Mouse (Mus musculus): ENCODE measurements at regions not wholly inside any gene's neighbourhood (a gene's known extent, or its start where the extent isn't known, plus 50 kb on each side); places are given as distances from the start of the nearest gene placed in this dataset.

DNA sequence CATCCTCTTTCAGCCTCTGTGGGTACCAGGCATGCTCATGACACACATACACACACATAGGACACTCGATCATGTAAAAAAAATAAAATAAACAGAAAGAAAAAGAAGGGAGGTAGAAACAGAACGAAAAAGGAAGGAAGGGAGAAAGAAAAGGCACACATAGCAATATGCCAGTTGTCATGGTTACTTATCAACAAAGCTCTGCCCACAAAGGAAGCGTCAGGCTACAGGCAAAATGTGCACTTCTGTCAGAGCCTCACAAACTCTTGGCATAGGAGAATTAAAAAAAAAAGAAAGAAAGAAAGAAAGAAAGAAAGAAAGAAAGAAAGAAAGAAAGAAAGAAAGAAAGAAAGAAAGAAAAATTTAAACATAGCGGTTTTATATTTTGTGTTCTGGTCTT is 56.9 kb upstream of the Sox2 start:
- no peaks in the 10 kb centered on the region for H3K27me3 ChIP-seq (replicated peaks)
- H3K4me3 ChIP-seq (replicated peaks) = no peak overlapping the region
- H3K4me2 ChIP-seq = no peak overlapping the region
- no peak overlapping the region for H3K27ac ChIP-seq (replicated peaks)
- H3K9ac ChIP-seq (replicated peaks) = no peak overlapping the region
- no peaks in the 10 kb centered on the region for H3K36me3 ChIP-seq
- H3K9me3 ChIP-seq (replicated peaks) = no peaks in the 10 kb centered on the region
- WGBS = 40% methylated on average over 4 of the region's 4 CpGs
- no peaks in the 10 kb centered on the region for H3K4me1 ChIP-seq
- no peak for ATAC-seq (ENCODE audit: low FRiP score)

GRCm38 (mm10) chr3:34577896-34578530 is 72.2 kb upstream of the Sox2 start:
- Histone ChIP-seq H3K4me1 (peaks cover 8% of the 10 kb centered on the region), H3K9ac (replicated peaks) (no peak overlapping the region), H3K4me2 (no peak overlapping the region), H3K27ac (replicated peaks) (no peak overlapping the region), H3K36me3 (no peaks in the 10 kb centered on the region), H3K9me3 (replicated peaks) (no peaks in the 10 kb centered on the region), H3K4me3 (replicated peaks) (no peak overlapping the region), H3K27me3 (replicated peaks) (no peaks in the 10 kb centered on the region)
- no peak for ATAC-seq (ENCODE audit: low FRiP score)
- 27% methylated on average over 8 of the region's 8 CpGs for WGBS

DNA sequence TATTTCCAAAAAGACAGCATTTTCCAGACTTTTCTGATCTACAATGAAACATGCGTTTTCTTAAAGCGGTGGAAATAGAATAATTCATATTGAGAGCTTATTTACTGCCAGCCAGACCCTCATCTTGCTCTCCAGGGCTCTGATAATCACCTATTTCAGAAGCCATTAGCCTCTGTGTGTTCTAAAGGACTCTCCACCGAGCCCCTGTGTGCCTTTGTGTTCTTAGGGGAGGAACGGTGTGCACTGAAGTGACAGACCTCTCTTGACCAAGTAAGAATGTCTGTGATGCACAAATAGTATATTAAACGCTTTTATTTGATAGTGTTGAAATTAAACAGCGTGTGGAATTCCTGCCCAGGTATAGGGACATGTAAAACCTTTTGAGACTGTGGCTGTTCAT is 73.1 kb upstream of the Sox2 start:
- 49% methylated on average over 6 of the region's 6 CpGs for WGBS
- Histone ChIP-seq H3K4me2 (no peak overlapping the region), H3K4me3 (replicated peaks) (no peak overlapping the region), H3K27me3 (replicated peaks) (no peaks in the 10 kb centered on the region), H3K9me3 (replicated peaks) (no peaks in the 10 kb centered on the region), H3K27ac (replicated peaks) (no peak overlapping the region), H3K9ac (replicated peaks) (no peak overlapping the region), H3K36me3 (no peaks in the 10 kb centered on the region), H3K4me1 (peaks cover 14% of the 10 kb centered on the region)
- ATAC-seq (ENCODE audit: low FRiP score) = no peak

DNA sequence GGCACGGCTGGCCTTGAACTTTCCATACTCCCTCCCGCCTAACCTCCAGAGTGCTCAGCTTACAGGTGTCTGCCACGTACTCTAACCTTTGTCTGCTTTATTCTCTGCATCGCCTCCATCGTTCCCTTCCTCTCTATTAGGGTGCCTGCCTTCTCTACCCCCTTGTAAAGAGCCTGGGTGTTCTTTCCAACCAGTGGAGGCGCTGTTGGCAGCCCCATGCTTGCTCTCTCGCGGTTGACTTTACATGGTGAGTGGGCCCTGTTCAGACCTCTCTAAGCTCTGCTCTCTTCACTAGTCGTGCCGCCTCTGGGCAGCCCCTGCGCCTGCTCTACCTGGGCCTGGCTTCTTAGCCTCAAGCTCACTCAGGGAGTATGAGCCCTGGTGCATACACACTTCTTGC is 74.0 kb upstream of the Sox2 start:
- 54% methylated on average over 11 of the region's 11 CpGs for WGBS
- H3K27me3 ChIP-seq (replicated peaks) = no peaks in the 10 kb centered on the region
- no peak overlapping the region for H3K27ac ChIP-seq (replicated peaks)
- H3K9ac ChIP-seq (replicated peaks) = no peak overlapping the region
- H3K4me2 ChIP-seq = no peak overlapping the region
- H3K36me3 ChIP-seq = no peaks in the 10 kb centered on the region
- ATAC-seq (ENCODE audit: low FRiP score) = no peak
- no peak overlapping the region for H3K4me3 ChIP-seq (replicated peaks)
- H3K9me3 ChIP-seq (replicated peaks) = no peaks in the 10 kb centered on the region
- H3K4me1 ChIP-seq = peaks cover 17% of the 10 kb centered on the region

GRCm38 (mm10) chr3:34574711-34575350 is 75.4 kb upstream of the Sox2 start:
- Histone ChIP-seq H3K36me3 (no peaks in the 10 kb centered on the region), H3K9me3 (replicated peaks) (no peaks in the 10 kb centered on the region), H3K9ac (replicated peaks) (no peak overlapping the region), H3K4me3 (replicated peaks) (no peak overlapping the region), H3K4me1 (peaks cover 21% of the 10 kb centered on the region), H3K27me3 (replicated peaks) (no peaks in the 10 kb centered on the region), H3K27ac (replicated peaks) (no peak overlapping the region), H3K4me2 (no peak overlapping the region)
- 77% methylated on average over 9 of the region's 9 CpGs for WGBS
- no peak for ATAC-seq (ENCODE audit: low FRiP score)

DNA sequence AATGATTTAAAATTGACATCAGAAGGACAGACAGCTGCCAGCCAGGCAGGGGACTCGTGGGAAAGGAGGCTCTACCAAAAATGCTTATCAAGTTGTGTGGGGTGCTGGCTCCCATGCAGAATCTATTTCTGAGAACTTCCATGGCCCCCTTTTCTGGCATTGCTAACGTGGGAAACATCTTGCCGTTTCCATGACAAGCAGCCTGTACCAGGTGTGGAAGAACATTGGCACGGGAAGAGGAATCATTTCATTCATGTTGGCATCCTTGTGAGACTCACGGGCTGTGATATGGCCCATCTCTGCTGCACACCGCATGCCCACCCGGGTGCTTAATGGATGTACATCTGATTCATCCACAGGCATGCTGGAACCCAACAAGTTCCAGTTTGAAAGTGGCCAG is 76.9 kb upstream of the Sox2 start:
- 70% methylated on average over 7 of the region's 7 CpGs for WGBS
- Histone ChIP-seq H3K9me3 (replicated peaks) (no peaks in the 10 kb centered on the region), H3K27me3 (replicated peaks) (no peaks in the 10 kb centered on the region), H3K27ac (replicated peaks) (no peak overlapping the region), H3K4me2 (no peak overlapping the region), H3K4me3 (replicated peaks) (no peak overlapping the region), H3K36me3 (no peaks in the 10 kb centered on the region), H3K4me1 (peaks cover 24% of the 10 kb centered on the region), H3K9ac (replicated peaks) (no peak overlapping the region)
- no peak for ATAC-seq (ENCODE audit: low FRiP score)

DNA sequence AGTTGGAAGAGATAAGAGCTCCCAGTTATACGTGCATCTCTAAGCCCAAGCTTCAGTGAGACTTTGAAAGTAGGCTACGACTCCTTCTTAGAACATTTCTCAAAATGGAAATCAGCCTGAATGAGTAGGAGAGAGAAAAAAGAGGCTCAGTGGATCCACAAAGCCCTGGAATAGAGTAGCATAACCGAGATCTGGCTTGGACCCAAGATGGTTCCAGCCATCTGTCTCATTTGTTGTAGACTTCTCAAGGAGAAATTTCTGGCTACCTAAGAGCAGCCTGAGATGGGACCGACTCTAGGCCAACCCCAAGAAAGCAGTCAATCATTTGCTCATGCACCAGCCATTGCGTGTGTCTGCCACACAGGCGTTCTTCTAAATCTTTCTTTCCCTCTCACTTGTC is 78.1 kb upstream of the Sox2 start:
- ATAC-seq (ENCODE audit: low FRiP score) = no peak
- Histone ChIP-seq H3K36me3 (no peaks in the 10 kb centered on the region), H3K4me2 (no peak overlapping the region), H3K4me1 (peaks cover 24% of the 10 kb centered on the region), H3K27ac (replicated peaks) (no peak overlapping the region), H3K27me3 (replicated peaks) (no peaks in the 10 kb centered on the region), H3K9me3 (replicated peaks) (no peaks in the 10 kb centered on the region), H3K9ac (replicated peaks) (no peak overlapping the region), H3K4me3 (replicated peaks) (no peak overlapping the region)
- WGBS = 65% methylated on average over 6 of the region's 6 CpGs

- Histone ChIP-seq H3K36me3 (no peaks in the 10 kb centered on the region), H3K4me3 (replicated peaks) (no peak overlapping the region), H3K27me3 (replicated peaks) (no peaks in the 10 kb centered on the region), H3K27ac (replicated peaks) (no peak overlapping the region), H3K9ac (replicated peaks) (no peak overlapping the region), H3K4me2 (no peak overlapping the region), H3K4me1 (peaks cover 21% of the 10 kb centered on the region), H3K9me3 (replicated peaks) (no peaks in the 10 kb centered on the region)
- WGBS = 43% methylated on average over 9 of the region's 9 CpGs
- ATAC-seq (ENCODE audit: low FRiP score) = no peak
These were observed 78.6 kb upstream of the Sox2 start for GRCm38 (mm10) chr3:34571630-34572029.

GRCm38 (mm10) chr3:34569998-34570397 is 80.2 kb upstream of the Sox2 start:
- WGBS = 63% methylated on average over 10 of the region's 10 CpGs
- no peaks in the 10 kb centered on the region for H3K9me3 ChIP-seq (replicated peaks)
- no peak overlapping the region for H3K27ac ChIP-seq (replicated peaks)
- ATAC-seq (ENCODE audit: low FRiP score) = no peak
- no peak overlapping the region for H3K4me3 ChIP-seq (replicated peaks)
- no peak overlapping the region for H3K9ac ChIP-seq (replicated peaks)
- no peaks in the 10 kb centered on the region for H3K36me3 ChIP-seq
- H3K4me2 ChIP-seq = no peak overlapping the region
- H3K27me3 ChIP-seq (replicated peaks) = no peaks in the 10 kb centered on the region
- H3K4me1 ChIP-seq = peaks cover 21% of the 10 kb centered on the region

DNA sequence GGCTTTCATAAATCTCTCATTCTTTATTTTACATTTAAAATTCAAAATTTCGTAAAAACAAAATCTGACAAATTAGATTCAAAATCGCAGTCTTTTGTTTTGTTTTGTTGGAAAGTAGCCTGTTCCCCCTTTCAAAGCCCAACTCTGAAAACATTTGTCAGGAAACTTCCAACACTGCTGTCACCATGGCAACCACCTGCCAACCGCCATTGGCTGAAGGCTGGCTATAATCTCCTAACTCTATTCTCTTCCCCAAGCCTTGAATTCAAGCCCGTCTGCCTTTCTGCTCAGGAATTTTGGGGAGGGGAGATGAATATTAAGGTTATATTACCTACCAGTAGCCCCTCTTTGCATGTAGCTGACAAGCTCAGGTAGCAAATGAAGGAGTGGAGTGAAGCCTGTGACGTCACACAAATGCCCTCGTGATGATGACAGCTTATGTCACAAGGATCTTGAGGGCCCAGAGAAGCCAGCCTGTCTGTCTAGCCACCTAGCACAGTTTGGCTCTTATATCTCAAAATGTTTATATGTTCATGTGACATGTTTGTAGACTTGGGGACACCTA is 82.0 kb upstream of the Sox2 start:
- no peak overlapping the region for H3K4me3 ChIP-seq (replicated peaks)
- peak; percentile 48; the same call in 1 of the 2 replicates for ATAC-seq (ENCODE audit: low FRiP score)
- H3K4me2 ChIP-seq = no peak overlapping the region
- no peak overlapping the region for H3K27ac ChIP-seq (replicated peaks)
- H3K36me3 ChIP-seq = no peaks in the 10 kb centered on the region
- H3K9me3 ChIP-seq (replicated peaks) = no peaks in the 10 kb centered on the region
- H3K9ac ChIP-seq (replicated peaks) = no peak overlapping the region
- H3K27me3 ChIP-seq (replicated peaks) = no peaks in the 10 kb centered on the region
- H3K4me1 ChIP-seq = peaks cover 18% of the 10 kb centered on the region; the same call in 1 of the 2 replicates
- WGBS = 36% methylated on average over 6 of the region's 6 CpGs

- Histone ChIP-seq H3K9me3 (replicated peaks) (no peaks in the 10 kb centered on the region), H3K4me1 (peaks cover 20% of the 10 kb centered on the region; the same call in 1 of the 2 replicates), H3K27me3 (replicated peaks) (no peaks in the 10 kb centered on the region), H3K36me3 (no peaks in the 10 kb centered on the region), H3K27ac (replicated peaks) (no peak overlapping the region), H3K4me3 (replicated peaks) (no peak overlapping the region), H3K4me2 (no peak overlapping the region), H3K9ac (replicated peaks) (no peak overlapping the region)
- 63% methylated on average over 4 of the region's 4 CpGs for WGBS
- ATAC-seq (ENCODE audit: low FRiP score) = no peak
These were observed 84.8 kb upstream of the Sox2 start for GRCm38 (mm10) chr3:34565386-34565785.

DNA sequence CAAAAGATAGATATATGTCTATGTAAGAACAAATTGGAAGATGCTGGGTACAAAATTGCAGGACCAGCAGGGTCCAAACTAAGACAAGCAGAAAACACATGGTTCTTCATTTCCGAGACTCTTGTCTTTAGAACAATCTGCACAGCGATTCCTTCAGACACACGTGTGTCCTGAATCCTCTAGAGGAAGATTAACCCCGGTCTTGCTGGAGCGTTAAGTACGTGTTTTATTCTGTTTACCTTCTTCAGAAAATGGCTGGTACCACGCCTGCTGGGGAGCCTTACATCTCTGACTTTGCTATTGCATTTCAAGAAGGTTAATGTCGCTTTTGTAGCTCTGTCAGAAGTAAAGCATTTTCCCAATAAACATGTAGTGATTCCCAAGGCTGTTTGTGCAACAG is 87.3 kb upstream of the Sox2 start:
- H3K9ac ChIP-seq (replicated peaks) = 0 out of 2 replicates have a peak overlapping the region, but pooled peaks have one; percentile 23

More for the DNA sequence above, 87.3 kb upstream of the Sox2 start:
- Histone ChIP-seq H3K4me1 (peaks cover 11% of the 10 kb centered on the region; the same call in 1 of the 2 replicates), H3K4me2 (peak overlapping the region; percentile 40), H3K9me3 (replicated peaks) (no peaks in the 10 kb centered on the region), H3K27me3 (replicated peaks) (no peaks in the 10 kb centered on the region), H3K4me3 (replicated peaks) (peak overlapping the region; percentile 7; the same call in 1 of the 2 replicates), H3K27ac (replicated peaks) (no peak overlapping the region), H3K36me3 (no peaks in the 10 kb centered on the region)
- 17% methylated on average over 8 of the region's 8 CpGs for WGBS
- ATAC-seq (ENCODE audit: low FRiP score) = no peak

All from neural tube, embryonic 15.5 days (tissue).